Comparison of ENCODE assay signal across 28 mouse cellular contexts in the genomic region with DNA sequence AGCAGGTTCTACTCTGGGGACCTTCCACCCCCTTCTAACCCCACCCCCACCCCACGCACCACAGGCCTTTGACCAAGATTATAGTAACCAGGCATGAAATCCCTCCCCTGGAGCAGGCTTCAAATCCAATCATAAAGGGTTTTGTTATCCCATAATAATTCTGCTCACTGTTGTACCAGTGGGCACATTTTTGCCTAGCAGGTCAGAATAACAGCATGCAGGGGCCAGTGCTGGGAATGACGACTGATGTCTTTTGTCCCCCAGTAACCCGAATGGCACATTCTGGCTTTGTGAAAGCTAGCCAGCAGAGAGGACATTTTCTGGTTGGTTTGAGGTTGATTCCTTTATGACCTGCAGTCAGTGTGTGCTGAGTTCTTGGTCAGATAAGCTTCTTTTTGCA. TPM values are rescaled to one million over a fixed set of nuclear protein-coding genes. Genes with fewer than 3 reads are reported as not detected.
DNase-seq lines count a peak whose midpoint lies in the region; ATAC-seq and TF ChIP-seq lines count a peak whose summit lies in the region.
"Had no signal": no experiment of that assay in that cellular context is flagged by ENCODE, and none has a peak within 500 bp of the region (broad histone marks: within the 10 kb centered on the region; RNA-seq: fewer than 3 reads in every experiment).

No protein-coding gene starts in this region.

- WGBS in hindbrain, embryonic 12.5 days: 31% methylated on average over 3 of the region's 3 CpGs
- 22% methylated on average over 3 of the region's 3 CpGs for WGBS in hindbrain, embryonic 16.5 days
- 29% methylated on average over 3 of the region's 3 CpGs for WGBS in midbrain, embryonic 13.5 days
- WGBS in midbrain, embryonic 16.5 days: 20% methylated on average over 3 of the region's 3 CpGs

- H3K9me3 ChIP-seq in hindbrain, embryonic 12.5 days (replicated peaks): no peaks in the 10 kb centered on the region
- H3K9me3 ChIP-seq in hindbrain, embryonic 16.5 days (ENCODE audit: control insufficient read depth, low read length): no peaks in the 10 kb centered on the region
- H3K9me3 ChIP-seq in midbrain, embryonic 13.5 days: no peaks in the 10 kb centered on the region
- no peaks in the 10 kb centered on the region for H3K9me3 ChIP-seq in midbrain, embryonic 16.5 days (replicated peaks; ENCODE audit: control insufficient read depth, low read length, poor library complexity, severe bottlenecking)
- H3K9me3 ChIP-seq: forebrain, embryonic 13.5 days; hindbrain, embryonic 15.5 days had no signal

- H3K9ac ChIP-seq in hindbrain, embryonic 12.5 days: no peak overlapping the region
- H3K9ac ChIP-seq in hindbrain, embryonic 16.5 days (ENCODE audit: low read depth, low read length): no peak overlapping the region
- no peak overlapping the region for H3K9ac ChIP-seq in midbrain, embryonic 13.5 days (replicated peaks)
- H3K9ac ChIP-seq in midbrain, embryonic 16.5 days (ENCODE audit: low read depth, low read length): no peak overlapping the region
- H3K9ac ChIP-seq: forebrain, embryonic 13.5 days; heart, embryonic 12.5 days; heart, embryonic 15.5 days; hindbrain, embryonic 15.5 days had no signal

- H3K4me2 ChIP-seq in hindbrain, embryonic 12.5 days (replicated peaks): no peak overlapping the region
- no peak overlapping the region for H3K4me2 ChIP-seq in hindbrain, embryonic 16.5 days (ENCODE audit: low read length)
- H3K4me2 ChIP-seq in midbrain, embryonic 13.5 days (replicated peaks): no peak overlapping the region
- H3K4me2 ChIP-seq in midbrain, embryonic 16.5 days (ENCODE audit: low read length): no peak overlapping the region
- H3K4me2 ChIP-seq: forebrain, embryonic 13.5 days; heart, embryonic 12.5 days; heart, embryonic 15.5 days; hindbrain, embryonic 15.5 days had no signal

- no peak overlapping the region for H3K27ac ChIP-seq in hindbrain, embryonic 12.5 days
- H3K27ac ChIP-seq in hindbrain, embryonic 16.5 days (ENCODE audit: low read depth, low read length): no peak overlapping the region
- peak overlapping the region; percentile 22; the same call in 1 of the 2 replicates for H3K27ac ChIP-seq in midbrain, embryonic 13.5 days
- H3K27ac ChIP-seq in midbrain, embryonic 16.5 days (ENCODE audit: low read length): no peak overlapping the region
- H3K27ac ChIP-seq: forebrain, embryonic 10.5 days; forebrain, embryonic 13.5 days; heart, embryonic 15.5 days; hindbrain, embryonic 10.5 days; hindbrain, embryonic 15.5 days had no signal

- H3K27me3 ChIP-seq in hindbrain, embryonic 12.5 days: no peaks in the 10 kb centered on the region
- H3K27me3 ChIP-seq in hindbrain, embryonic 16.5 days (replicated peaks; ENCODE audit: control insufficient read depth, insufficient read depth, low read length): no peaks in the 10 kb centered on the region
- no peaks in the 10 kb centered on the region for H3K27me3 ChIP-seq in midbrain, embryonic 13.5 days
- H3K27me3 ChIP-seq in midbrain, embryonic 16.5 days (ENCODE audit: control insufficient read depth, insufficient read depth, low read depth, low read length): no peaks in the 10 kb centered on the region
- H3K27me3 ChIP-seq: CH12.LX; forebrain, embryonic 13.5 days; heart, embryonic 12.5 days; heart, embryonic 15.5 days; hindbrain, embryonic 15.5 days; Patski had no signal

- no peak for TF ChIP-seq POLR2A in brain, embryonic 14.5 days (IDR thresholded peaks at IDR 0.05; ENCODE audit: borderline replicate concordance, extremely low read depth, insufficient read depth, insufficient read length, poor library complexity, severe bottlenecking)

- ATAC-seq in hindbrain, embryonic 12.5 days (ENCODE audit: low FRiP score): 0 out of 2 replicates have a peak, but pooled peaks have one; percentile 35
- ATAC-seq in hindbrain, embryonic 16.5 days: no peak
- ATAC-seq in midbrain, embryonic 13.5 days: peak; percentile 73
- no peak for ATAC-seq in midbrain, embryonic 16.5 days
- ATAC-seq: forebrain, embryonic 13.5 days; forebrain, embryonic 16.5 days; inflammation-experienced regulatory T-cells, adult 6 months; Patski had no signal

- no peaks in the 10 kb centered on the region for H3K36me3 ChIP-seq in hindbrain, embryonic 12.5 days
- H3K36me3 ChIP-seq in hindbrain, embryonic 16.5 days (ENCODE audit: control insufficient read depth, insufficient read depth, low read length): no peaks in the 10 kb centered on the region
- no peaks in the 10 kb centered on the region for H3K36me3 ChIP-seq in midbrain, embryonic 13.5 days
- no peaks in the 10 kb centered on the region for H3K36me3 ChIP-seq in midbrain, embryonic 16.5 days (ENCODE audit: control insufficient read depth, insufficient read depth, low read length)
- H3K36me3 ChIP-seq: forebrain, embryonic 10.5 days; G1E; heart, embryonic 12.5 days; heart, embryonic 15.5 days; hindbrain, embryonic 10.5 days; hindbrain, embryonic 15.5 days had no signal

- no peak overlapping the region for H3K4me3 ChIP-seq in hindbrain, embryonic 12.5 days
- no peak overlapping the region for H3K4me3 ChIP-seq in hindbrain, embryonic 16.5 days (ENCODE audit: low read length)
- no peak overlapping the region for H3K4me3 ChIP-seq in midbrain, embryonic 13.5 days (replicated peaks)
- no peak overlapping the region for H3K4me3 ChIP-seq in midbrain, embryonic 16.5 days (ENCODE audit: low read depth, low read length)
- H3K4me3 ChIP-seq: forebrain, embryonic 10.5 days; forebrain, embryonic 13.5 days; heart, embryonic 12.5 days; heart, embryonic 15.5 days; hindbrain, embryonic 10.5 days; hindbrain, embryonic 15.5 days had no signal

- H3K4me1 ChIP-seq in hindbrain, embryonic 12.5 days: no peaks in the 10 kb centered on the region
- no peaks in the 10 kb centered on the region for H3K4me1 ChIP-seq in hindbrain, embryonic 16.5 days (ENCODE audit: control insufficient read depth, insufficient read depth, low read depth, low read length)
- H3K4me1 ChIP-seq in midbrain, embryonic 13.5 days (replicated peaks): 0 out of 2 replicates have a peak, but pooled peaks cover 4% of the 10 kb centered on the region
- no peaks in the 10 kb centered on the region for H3K4me1 ChIP-seq in midbrain, embryonic 16.5 days (ENCODE audit: control insufficient read depth, insufficient read depth, low read length)
- H3K4me1 ChIP-seq: forebrain, embryonic 13.5 days; heart, embryonic 12.5 days; heart, embryonic 15.5 days; hindbrain, embryonic 15.5 days had no signal

- TF ChIP-seq CTCF in brain, embryonic 14.5 days (IDR thresholded peaks at IDR 0.05; ENCODE audit: borderline replicate concordance, extremely low read depth, insufficient read depth, insufficient read length): no peak

- DNase-seq in brain, embryonic 14.5 days (ENCODE audit: low read depth): peak; percentile 59
- peak; percentile 16 for DNase-seq in retina, postnatal 1 day
- no peak for DNase-seq in kidney, postnatal 10 days
- DNase-seq: adrenal gland, adult 2 months; adrenal gland, postnatal 14 days; B cell, adult 2 months; cerebellum, adult 11-12 months; cerebellum, adult 8-10 months; cerebellum, postnatal 10 days; gastrocnemius, postnatal 10 days; gastrocnemius, postnatal 36 days; heart, postnatal 10 days; heart, postnatal 36 days had no signal

RNA-seq across cellular contexts. Expression of a gene that starts 55.5 kb away (rescaled TPM):
- 101 and 114 TPM in 2 replicates for polyA plus RNA-seq in hindbrain, embryonic 12.5 days (2016; fragmentation: Nextera tagmentation; extraction: Ambion mirVana)
- polyA plus RNA-seq in hindbrain, embryonic 16.5 days (2015; fragmentation: Nextera tagmentation; extraction: Ambion mirVana): 85.4 and 88.0 TPM in 2 replicates
- polyA plus RNA-seq in midbrain, embryonic 13.5 days (2015; fragmentation: Nextera tagmentation; extraction: Ambion mirVana): 82.9 and 93.9 TPM in 2 replicates
- polyA plus RNA-seq in midbrain, embryonic 16.5 days (2015; fragmentation: Nextera tagmentation; extraction: Ambion mirVana): 84.4 and 86.0 TPM in 2 replicates
- polyA plus RNA-seq in brain, embryonic 14.5 days (2012; rRNA removed): 230 and 250 TPM in 2 replicates

Comparison
In these comparisons a context has a peak if more than half of its experiments do, and no peak if none do; other contexts are left out.
1. ATAC-seq: peak in hindbrain, embryonic 12.5 days (single experiment) and midbrain, embryonic 13.5 days (single experiment); none in hindbrain, embryonic 16.5 days (single experiment) and midbrain, embryonic 16.5 days (single experiment).